Mouse (Mus musculus): ENCODE results near the gene Pkdrej.

Pkdrej gene

DNA sequence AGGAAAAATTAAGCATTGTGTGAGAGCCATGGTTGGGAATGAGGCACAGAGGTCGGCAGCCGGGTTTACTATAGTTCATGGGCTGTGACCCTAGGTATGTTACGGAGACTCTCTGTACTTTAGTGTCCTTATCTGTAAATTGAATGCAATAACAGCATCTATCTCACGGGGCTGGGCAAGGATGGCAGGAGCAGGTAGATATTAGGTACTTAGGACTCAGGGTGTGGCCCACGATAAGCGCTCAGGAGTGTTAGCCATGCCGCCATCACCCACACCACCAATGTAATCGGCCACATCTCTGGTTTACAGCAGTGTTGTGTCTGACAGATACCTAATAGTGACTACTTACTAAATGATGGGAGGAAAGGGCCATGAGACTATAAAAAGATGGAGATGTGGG, 52.5 kb downstream of the Pkdrej start:
- no peak for DNase-seq (ENCODE audit: low spot score in 2 of 2)

DNA sequence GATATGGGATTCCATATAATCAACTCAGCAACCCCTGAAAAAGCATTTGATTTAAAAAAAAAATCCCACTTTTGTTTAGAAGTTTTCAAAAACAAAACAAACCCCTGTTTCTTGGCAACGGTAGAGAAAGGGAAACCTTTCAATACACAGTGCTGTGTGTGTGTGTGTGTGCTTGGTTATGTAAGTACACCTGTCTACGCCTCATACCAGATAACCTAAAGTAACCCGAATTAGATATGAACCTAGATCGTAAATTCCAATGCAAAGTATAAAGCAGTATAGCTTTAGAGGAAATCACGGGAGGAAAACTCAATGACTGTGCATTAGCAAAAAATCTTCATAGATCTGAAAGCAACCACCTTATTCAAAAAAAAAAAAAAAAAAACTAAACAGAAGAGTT, 54.9 kb downstream of the Pkdrej start:
- no peak for DNase-seq (ENCODE audit: low spot score in 2 of 2)

GRCm38 (mm10) chr15:85765022-85765421, 56.5 kb downstream of the Pkdrej start:
- DNase-seq (ENCODE audit: low spot score in 2 of 2) = no peak

Measured in thymus, postnatal 10 days (tissue).